Mouse (Mus musculus) forebrain, embryonic 15.5 days (tissue): ENCODE data around the gene Sdf4. TPM values are rescaled to one million over a fixed set of nuclear protein-coding genes. Genes with fewer than 3 reads are reported as not detected.
A peak's percentile ranks its signal among the peaks of the same experiment; 100 is the strongest.

Experiments
- ATAC-seq: fragments of 200-750 bp; cut with Nextera tagmentation; replicated peaks from 2 replicates; pipeline ENCODE4 v1.8.0; 2017; ENCODE audit warnings: mild to moderate bottlenecking, moderate TSS enrichment, moderate library complexity
- H3K27ac ChIP-seq: fragments of 300-500 bp; sonication (generic); replicated peaks from 2 replicates; pipeline ENCODE4 v1.5.1; 2015; ENCODE audit warnings: mild to moderate bottlenecking, inconsistent platforms
- H3K27me3 ChIP-seq: fragments of 300-500 bp; sonication (generic); 2 replicates; pipeline ENCODE4 v1.6.1; 2015; ENCODE audit warnings: inconsistent platforms
- H3K36me3 ChIP-seq: fragments of 300-500 bp; sonication (generic); 2 replicates; pipeline ENCODE4 v1.6.1; 2015; ENCODE audit warnings: mild to moderate bottlenecking, inconsistent platforms
- H3K4me1 ChIP-seq: fragments of 300-500 bp; sonication (generic); 2 replicates; pipeline ENCODE4 v1.6.1; 2015; ENCODE audit warnings: inconsistent platforms
- H3K4me2 ChIP-seq: fragments of 300-500 bp; sonication (generic); replicated peaks from 2 replicates; pipeline ENCODE4 v1.6.1; 2015; ENCODE audit warnings: mild to moderate bottlenecking, inconsistent platforms
- H3K4me3 ChIP-seq: fragments of 300-500 bp; sonication (generic); 2 replicates; pipeline ENCODE4 v1.5.1; 2015; ENCODE audit warnings: mild to moderate bottlenecking, inconsistent platforms
- H3K9ac ChIP-seq: fragments of 300-500 bp; sonication (generic); replicated peaks from 2 replicates; pipeline ENCODE4 v1.6.1; 2015; ENCODE audit warnings: mild to moderate bottlenecking, inconsistent platforms
- H3K9me3 ChIP-seq: fragments of 300-500 bp; sonication (generic); 2 replicates; pipeline ENCODE4 v1.6.1; 2016; ENCODE audit warnings: inconsistent platforms
- WGBS: fragments of 180-500 bp; shearing (Covaris S2); methylation state at CpG from one replicate; pipeline ENCODE4 v1.1.7; 2015; ENCODE audit warnings: mixed read lengths; 5-methylcytosine and 5-hydroxymethylcytosine counted together
- microRNA counts: library from miRNA; unstranded; fragments of <30 nt; microRNA quantifications from one replicate; lab custom pipeline; 2016
- microRNA-seq: library from miRNA; unstranded; fragments of <30 nt; microRNA quantifications from one replicate; pipeline ENCODE4, GENCODE M21; 2016
- polyA plus RNA-seq: library from polyadenylated mRNA; unstranded; fragments of >200 nt; fragmentation: Nextera tagmentation; extraction: Ambion mirVana; gene quantifications from 2 replicates; pipeline ENCODE4 v1.2.1, GENCODE M21; 2015

Gene Sdf4
- polyA plus RNA-seq, 1 experiment from 2014 or later = 114 TPM

- H3K4me2 ChIP-seq = no peak overlapping the region
- ATAC-seq = no peak
- WGBS = 55% methylated on average over 10 of the region's 10 CpGs
Measured at GRCm38 (mm10) chr4:156059713-156060112, 67.0 kb downstream of the Sdf4 start.

More at GRCm38 (mm10) chr4:156059713-156060112, 67.0 kb downstream of the Sdf4 start:
- H3K27ac ChIP-seq = no peak overlapping the region
- no peaks in the 10 kb centered on the region for H3K4me1 ChIP-seq
- no peak overlapping the region for H3K9ac ChIP-seq
- H3K4me3 ChIP-seq = no peak overlapping the region
- H3K27me3 ChIP-seq = no peaks in the 10 kb centered on the region
- no peaks in the 10 kb centered on the region for H3K9me3 ChIP-seq
- no peaks in the 10 kb centered on the region for H3K36me3 ChIP-seq

MicroRNA genes within 50 kb of the gene (microRNA counts, 519-probe panel; counts per million panel counts)
- microRNA mmu-miR-200a (lab: Ali Mortazavi, UCI) (2,017 counts per million, percentile 25 among the panel's probes with 10 or more counts), microRNA mmu-miR-200b (lab: Ali Mortazavi, UCI) (2,460 counts per million, percentile 52 among the panel's probes with 10 or more counts), microRNA mmu-miR-429 (lab: Ali Mortazavi, UCI) (2,529 counts per million, percentile 55 among the panel's probes with 10 or more counts)

Small RNA genes within 50 kb of the gene (microRNA-seq; reads per million reads assigned to microRNA genes)
- gene Mir200a (83.7 reads per million, percentile 50 among the genes with 10 or more reads in this experiment), gene Mir200b (90.7 reads per million, percentile 53 among the genes with 10 or more reads in this experiment), gene Mir429 (395 reads per million, percentile 70 among the genes with 10 or more reads in this experiment)

Other genes with a start within 250 kb of the Sdf4 start
- 91.0 TPM in 2 replicates for gene Atad3a, start 231.8 kb upstream of the Sdf4 start, polyA plus RNA-seq
- gene Vwa1, start 218.2 kb upstream of the Sdf4 start, polyA plus RNA-seq = 21.8 and 22.6 TPM in 2 replicates
- 0.29 and 0.60 TPM in 2 replicates for gene Tmem88b, start 207.0 kb upstream of the Sdf4 start, polyA plus RNA-seq
- gene Ankrd65, start 202.4 kb upstream of the Sdf4 start, polyA plus RNA-seq = not detected in 2 replicates
- 228 and 244 TPM in 2 replicates for gene Mrpl20, start 190.0 kb upstream of the Sdf4 start, polyA plus RNA-seq
- 172 and 173 TPM in 2 replicates for gene Ccnl2, start 180.4 kb upstream of the Sdf4 start, polyA plus RNA-seq
- 127 and 130 TPM in 2 replicates for gene Aurkaip1, start 161.6 kb upstream of the Sdf4 start, polyA plus RNA-seq
- 15.0 and 19.0 TPM in 2 replicates for gene Mxra8, start 153.2 kb upstream of the Sdf4 start, polyA plus RNA-seq
- 10.6 and 23.1 TPM in 2 replicates for gene Dvl1, start 145.5 kb upstream of the Sdf4 start, polyA plus RNA-seq
- 0.64 and 0.73 TPM in 2 replicates for gene Tas1r3, start 129.5 kb upstream of the Sdf4 start, polyA plus RNA-seq
- gene Cptp, start 123.4 kb upstream of the Sdf4 start, polyA plus RNA-seq = 20.5 and 22.9 TPM in 2 replicates
- 90.6 and 99.9 TPM in 2 replicates for gene Ints11, start 123.3 kb upstream of the Sdf4 start, polyA plus RNA-seq
- 61.5 and 64.8 TPM in 2 replicates for gene Pusl1, start 101.1 kb upstream of the Sdf4 start, polyA plus RNA-seq
- gene Acap3, start 101.0 kb upstream of the Sdf4 start, polyA plus RNA-seq = 82.2 and 84.5 TPM in 2 replicates
- 123 and 127 TPM in 2 replicates for gene Ube2j2, start 49.0 kb upstream of the Sdf4 start, polyA plus RNA-seq
- gene C1qtnf12, start 30.6 kb upstream of the Sdf4 start, polyA plus RNA-seq = 7.4 and 9.0 TPM in 2 replicates
- 27.8 and 30.2 TPM in 2 replicates for gene B3galt6, start 223 bp upstream of the Sdf4 start, polyA plus RNA-seq
- gene Tnfrsf4, start 21.0 kb downstream of the Sdf4 start, polyA plus RNA-seq = 0.83 and 0.95 TPM in 2 replicates
- 0.66 and 1.5 TPM in 2 replicates for gene Tnfrsf18, start 33.3 kb downstream of the Sdf4 start, polyA plus RNA-seq
- not detected in 2 replicates for gene Ttll10, start 66.5 kb downstream of the Sdf4 start, polyA plus RNA-seq
- 40.2 and 41.0 TPM in 2 replicates for gene 9430015G10Rik, start 117.1 kb downstream of the Sdf4 start, polyA plus RNA-seq
- 0.46 and 0.72 TPM in 2 replicates for gene Rnf223, start 137.6 kb downstream of the Sdf4 start, polyA plus RNA-seq
- 103 and 108 TPM in 2 replicates for gene Agrn, start 204.6 kb downstream of the Sdf4 start, polyA plus RNA-seq
- 1.5 and 2.1 TPM in 2 replicates for gene Isg15, start 207.9 kb downstream of the Sdf4 start, polyA plus RNA-seq
- 4.2 and 4.3 TPM in 2 replicates for gene AW011738, start 210.4 kb downstream of the Sdf4 start, polyA plus RNA-seq
- gene Perm1, start 223.0 kb downstream of the Sdf4 start, polyA plus RNA-seq = 1.7 and 2.0 TPM in 2 replicates
- 27.3 and 29.0 TPM in 2 replicates for gene Plekhn1, start 242.0 kb downstream of the Sdf4 start, polyA plus RNA-seq
- gene Noc2l, start 243.1 kb downstream of the Sdf4 start, polyA plus RNA-seq = 61.0 and 61.6 TPM in 2 replicates